Mouse (Mus musculus) MN1 (cell line): Measurements from ENCODE around the gene Iqsec2.

Source experiments
- DNase-seq: peaks from one replicate; pipeline ENCODE4 v3.0.0-alpha.2; 2016; ENCODE audit warnings: low spot score

Iqsec2 gene

DNA sequence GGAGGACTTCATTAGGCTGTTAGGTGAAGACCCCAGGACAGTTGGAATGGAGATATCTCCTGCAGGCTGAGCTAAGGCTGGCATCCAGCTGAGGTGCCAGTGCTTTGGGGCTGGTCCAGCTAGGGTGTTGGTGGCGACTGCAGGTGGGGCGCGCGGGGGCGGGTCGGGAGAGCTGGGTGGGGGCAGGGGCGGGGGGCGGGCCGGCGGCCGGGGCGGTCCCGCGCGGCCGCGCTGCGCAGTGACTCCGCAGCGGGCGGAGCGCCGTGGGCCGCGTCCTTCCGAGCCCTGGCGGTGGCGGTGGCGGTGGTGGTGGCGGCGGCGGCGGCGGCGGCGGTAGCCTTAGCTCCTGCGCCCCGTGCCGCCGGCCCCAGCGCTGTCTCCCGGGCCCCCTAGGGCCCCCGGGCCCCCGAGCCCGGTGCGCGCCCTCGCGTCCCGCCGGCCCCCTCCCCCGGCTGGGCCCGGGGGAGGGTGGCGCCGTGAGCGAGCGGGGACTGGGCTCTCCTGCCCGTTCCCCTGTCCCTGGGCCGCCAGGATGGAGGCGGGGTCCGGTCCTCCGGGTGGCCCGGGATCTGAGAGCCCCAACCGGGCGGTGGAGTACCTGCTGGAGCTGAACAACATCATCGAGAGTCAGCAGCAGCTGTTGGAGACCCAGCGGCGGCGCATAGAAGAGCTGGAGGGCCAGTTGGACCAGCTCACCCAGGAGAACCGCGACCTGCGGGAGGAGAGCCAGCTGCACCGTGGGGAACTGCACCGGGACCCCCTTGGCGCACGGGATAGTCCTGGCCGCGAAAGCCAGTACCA is at the start of gene Iqsec2:
TSS of gene Iqsec2 (plus strand) at position 328 of the 801 bp plus-strand sequence.
- DNase-seq: peak; percentile 38

DNA sequence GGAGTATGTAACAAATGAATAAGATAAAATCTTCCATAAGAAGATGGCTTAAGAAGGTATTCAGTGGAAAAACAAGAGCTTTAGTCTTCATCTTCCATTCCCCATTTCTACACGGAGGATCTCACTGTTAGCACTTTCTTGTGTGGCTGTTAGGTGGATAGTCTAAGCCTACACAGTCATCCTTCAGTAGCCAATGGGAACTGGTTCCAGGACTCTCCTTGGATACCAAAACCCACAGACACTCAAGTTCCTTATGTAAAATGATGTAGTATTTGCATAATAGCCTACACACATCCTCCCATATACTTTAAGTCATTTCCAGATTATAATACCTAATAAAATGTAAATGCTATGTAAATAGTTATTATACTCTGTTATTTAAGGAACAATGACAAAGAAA is 46.5 kb upstream of the Iqsec2 start:
- no peak for DNase-seq

DNA sequence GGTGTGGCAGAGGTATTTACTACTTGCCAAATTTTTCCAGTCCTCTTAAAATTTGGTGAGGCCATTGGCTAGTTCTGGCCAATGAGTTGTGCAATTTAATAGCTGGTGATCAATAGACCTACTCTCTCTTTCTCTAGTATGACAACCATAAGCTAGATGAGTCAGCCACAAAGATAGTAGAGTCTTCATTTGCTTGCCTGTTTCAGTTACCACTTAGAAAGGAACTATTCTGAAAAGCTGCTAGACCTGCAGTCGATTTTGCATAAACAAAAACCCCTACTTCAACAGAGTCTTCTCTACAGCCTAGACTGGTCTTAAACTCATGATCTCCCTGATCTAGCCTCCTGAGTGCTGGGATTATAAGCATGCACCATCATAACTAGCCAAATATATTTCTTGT is 22.4 kb upstream of the Iqsec2 start:
- DNase-seq: no peak

DNA sequence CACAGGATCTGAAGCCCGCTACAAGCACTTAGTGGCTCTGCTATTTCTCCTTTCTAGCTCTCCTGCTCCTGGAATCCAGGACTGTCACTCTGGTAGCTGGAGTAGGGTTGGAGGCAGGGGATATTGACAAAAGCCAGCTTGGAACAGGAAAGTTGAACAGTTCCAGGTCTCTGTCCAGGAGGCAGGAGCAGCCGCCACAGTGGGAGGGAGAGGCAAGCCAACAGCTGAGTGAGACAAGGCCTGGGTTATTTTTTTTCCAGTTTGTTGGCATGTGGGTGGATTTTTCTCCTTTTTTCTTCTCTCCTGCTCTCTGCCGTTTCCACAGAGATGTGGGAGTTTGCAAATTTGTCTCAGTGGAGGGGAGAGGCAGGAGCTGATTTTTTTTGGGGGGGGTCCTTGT is 13.3 kb upstream of the Iqsec2 start:
- no peak for DNase-seq

DNA sequence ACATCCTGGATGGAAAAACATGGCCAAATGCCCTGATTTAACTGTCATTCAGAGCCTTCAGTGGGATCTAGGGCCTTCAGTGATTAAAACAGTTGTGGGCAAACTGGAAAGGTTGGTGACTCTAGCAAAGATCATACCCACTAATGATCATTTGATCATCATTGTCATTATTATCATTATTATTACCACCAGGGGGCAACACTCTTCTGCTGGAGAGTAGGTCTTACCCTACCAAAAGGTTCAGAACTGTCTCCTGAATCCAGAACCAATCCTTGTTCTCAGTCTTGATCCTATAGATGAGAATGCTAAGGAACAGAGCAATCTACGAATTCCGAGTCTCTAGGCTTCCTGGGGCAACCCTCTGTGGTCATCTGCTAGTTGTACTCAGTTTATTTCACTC is 12.0 kb upstream of the Iqsec2 start:
- peak; percentile 9 for DNase-seq

DNA sequence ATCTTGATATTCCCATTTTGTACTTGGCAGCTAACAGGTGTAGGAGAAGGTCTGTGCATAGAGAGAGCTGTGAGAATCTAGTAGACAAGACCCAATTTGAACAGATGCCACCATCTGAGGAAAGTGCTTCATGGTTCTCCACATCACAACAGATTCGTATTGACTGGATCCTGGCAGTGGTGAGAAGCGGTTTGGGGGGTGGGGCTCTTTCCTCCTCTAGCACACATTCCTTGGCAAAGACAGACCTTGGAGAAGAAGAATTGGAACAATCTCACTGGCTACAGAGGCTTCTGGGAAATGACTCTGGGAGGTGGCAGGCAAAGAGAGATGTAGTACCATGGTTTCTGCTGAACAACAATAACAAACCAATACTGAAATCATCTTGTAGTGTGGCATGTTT is 8.9 kb upstream of the Iqsec2 start:
- no peak for DNase-seq

DNA sequence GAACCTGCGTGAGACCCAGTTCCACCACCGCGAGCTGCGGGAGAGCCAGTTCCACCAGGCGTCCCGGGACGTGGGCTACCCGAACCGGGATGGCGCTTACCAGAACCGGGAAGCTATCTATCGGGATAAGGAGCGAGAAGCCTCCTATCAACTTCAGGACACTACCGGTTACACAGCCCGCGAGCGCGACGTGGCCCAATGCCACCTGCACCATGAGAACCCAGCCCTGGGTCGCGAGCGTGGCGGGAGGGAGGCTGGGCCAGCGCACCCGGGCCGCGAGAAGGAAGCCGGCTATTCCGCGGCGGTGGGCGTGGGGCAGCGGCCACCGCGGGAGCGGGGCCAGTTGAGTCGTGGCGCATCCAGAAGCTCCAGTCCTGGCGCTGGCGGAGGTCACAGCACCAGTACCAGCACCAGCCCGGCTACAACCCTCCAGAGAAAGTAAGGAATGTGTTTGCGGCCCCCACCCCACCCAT is 710 bp downstream of the Iqsec2 start:
- DNase-seq: peak; percentile 26

DNA sequence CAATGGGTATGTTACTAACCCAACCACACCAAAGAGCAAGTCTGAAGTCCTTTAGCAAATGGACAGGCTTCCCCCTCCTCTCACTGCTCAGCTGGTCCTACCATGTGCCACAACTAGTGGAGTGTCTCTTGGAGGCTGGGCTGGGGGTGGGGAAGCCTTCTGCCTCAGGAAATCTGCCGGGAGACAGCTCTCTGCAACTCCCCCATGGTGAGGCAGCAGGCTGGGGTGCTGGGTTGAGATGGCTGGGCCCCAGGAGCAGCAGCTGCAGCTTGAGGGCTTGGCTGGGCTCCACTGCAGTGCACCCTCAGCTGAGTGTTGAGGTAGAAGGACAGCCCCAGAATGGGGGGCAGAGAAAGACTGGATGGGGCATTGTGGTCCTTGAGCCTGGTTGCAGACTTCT is 2.1 kb downstream of the Iqsec2 start:
- no peak for DNase-seq

DNA sequence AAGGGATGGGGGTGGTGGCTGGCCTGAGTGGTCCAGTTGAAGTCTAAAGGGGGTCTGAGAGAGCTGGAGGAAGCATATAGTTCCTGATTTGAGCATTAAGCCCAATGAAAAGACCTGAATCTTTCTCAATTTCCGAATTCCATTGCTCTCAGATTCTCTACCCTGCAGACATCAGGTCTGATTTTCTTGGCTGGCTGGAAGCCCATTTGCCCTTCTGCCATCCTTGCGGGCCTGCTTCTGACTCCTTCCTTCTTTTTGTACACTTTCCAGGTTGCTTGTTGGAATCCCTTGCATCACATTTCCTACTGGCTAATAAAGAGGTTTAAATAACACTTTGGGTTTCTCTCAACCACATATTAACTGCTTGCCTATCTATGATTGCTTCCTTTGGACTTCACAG is 2.6 kb downstream of the Iqsec2 start:
- no peak for DNase-seq

DNA sequence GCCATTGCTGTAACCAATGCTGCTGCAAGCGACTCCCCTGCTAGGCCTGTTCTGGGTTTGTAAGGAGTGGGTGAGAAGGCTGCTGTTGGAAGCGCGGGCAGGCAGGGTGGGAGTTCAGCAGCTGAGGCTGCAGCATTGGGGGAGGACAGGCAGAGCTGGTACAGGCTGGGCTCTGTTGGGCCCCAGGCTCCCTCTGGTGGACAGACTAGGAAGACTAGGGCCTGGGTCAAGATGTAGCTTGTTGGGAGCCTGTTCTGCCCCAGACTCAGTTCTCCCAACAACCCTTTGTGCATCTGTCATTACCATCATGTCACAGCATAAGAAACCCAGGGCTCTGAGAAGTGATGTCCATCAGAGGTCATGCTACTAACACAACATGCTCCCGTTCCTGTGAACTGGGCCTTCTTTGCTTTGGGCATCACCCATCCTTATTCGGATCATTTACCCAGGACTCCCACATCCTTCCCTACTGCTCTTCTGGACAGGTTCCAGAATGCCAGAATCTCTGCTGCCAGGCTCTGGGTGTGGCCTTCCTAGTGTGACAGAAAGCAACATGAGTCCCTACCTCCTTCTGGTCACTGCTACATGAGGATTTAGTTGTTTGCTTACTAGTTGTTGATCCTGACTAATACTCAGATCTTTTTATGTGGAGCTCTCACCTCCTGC is 3.5 kb downstream of the Iqsec2 start:
- DNase-seq: peak; percentile 66

DNA sequence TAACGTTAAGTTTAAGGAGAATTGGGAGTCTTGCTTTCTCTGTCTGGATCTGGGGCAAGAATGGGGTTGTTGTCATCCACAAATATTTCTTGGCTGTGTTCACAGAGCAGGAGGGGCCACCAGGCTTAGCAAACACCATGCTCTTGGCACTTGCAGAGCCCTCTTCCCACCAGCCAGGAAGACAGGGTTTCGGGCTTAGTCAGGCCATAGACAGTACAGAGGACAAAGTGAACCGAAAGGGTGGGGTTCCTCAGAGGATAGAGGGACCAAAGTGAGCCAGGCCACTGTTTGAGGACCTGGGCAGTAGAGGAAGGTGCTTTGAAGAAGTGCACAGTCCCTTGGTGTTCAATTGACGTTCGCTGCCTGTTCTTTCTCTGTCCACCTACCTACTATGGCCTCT is 4.6 kb downstream of the Iqsec2 start:
- no peak for DNase-seq

DNA sequence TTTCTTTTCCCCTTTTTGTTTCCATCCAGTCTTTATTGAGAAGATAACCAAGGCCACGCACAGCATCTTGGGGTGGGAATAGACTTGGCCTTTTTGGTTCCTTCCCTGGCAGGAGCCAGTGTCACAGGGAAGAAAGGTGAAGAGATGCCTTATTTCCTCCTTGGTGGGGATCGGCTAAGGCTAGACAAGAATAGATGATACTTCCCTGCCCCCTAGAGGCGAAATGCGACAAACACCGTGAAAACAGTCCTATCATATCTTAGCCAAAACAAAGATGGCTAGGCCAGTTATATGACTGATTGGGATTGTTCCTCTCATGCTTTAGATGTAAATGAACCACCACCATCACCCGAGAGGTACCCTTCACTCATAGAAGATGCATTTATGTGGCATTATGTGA is 7.6 kb downstream of the Iqsec2 start:
- DNase-seq: peak; percentile 62

DNA sequence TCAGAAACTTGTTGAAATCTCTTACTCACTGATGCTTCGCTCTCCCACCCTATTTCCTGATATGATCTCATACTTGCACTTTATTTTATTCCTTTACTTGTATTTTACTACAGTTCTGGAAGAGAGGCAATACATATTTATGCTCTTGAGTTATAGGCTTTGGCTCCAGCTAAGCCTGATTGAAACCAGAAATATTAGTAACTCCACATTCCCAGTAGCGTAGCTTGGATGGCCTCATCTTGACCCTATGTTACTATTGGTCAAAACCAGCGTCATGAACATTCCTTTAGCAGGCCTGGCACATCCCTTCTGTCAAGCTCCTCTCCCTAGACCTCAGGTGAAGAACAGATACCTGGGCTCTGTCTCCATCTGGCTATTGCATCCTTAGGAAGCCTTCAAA is 14.2 kb downstream of the Iqsec2 start:
- no peak for DNase-seq

DNA sequence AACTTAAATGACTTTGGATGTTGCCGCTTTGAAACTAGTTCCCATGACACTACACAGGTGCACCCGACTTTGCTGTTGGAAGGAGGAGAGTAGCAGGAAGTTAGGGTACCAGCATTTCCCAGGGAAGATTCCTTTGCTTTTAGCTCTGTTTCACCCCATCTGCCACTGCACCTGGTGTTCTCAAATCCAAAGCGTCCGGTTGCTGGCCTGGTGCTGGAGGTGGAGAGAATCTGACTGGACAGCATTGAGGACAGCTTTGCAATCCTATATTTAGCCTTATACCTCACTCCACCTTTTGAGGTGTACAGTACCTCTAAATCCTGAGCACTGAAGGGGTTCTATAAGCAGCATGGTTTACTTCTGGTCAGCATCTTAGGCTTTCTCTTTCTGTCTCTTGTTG is 17.3 kb downstream of the Iqsec2 start:
- DNase-seq: no peak

DNA sequence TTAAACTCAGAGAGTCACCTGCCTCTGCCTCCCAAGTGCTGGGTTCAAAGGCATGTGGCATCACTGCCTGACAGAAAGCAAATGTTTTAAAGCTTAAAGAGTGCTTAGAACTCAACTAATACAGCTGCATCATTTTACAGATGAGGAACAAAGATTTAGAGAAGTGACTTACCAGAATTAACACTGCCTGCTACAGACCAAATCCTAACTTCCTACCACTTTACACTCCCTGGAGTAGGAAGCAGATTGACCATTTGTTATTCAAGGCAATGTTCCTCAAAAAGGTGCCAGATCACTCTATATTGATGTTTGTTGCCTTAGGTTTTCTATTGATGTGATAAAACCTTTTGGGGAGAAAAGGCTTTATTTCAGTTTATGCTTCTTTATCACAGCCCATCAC is 20.0 kb downstream of the Iqsec2 start:
- DNase-seq: no peak

DNA sequence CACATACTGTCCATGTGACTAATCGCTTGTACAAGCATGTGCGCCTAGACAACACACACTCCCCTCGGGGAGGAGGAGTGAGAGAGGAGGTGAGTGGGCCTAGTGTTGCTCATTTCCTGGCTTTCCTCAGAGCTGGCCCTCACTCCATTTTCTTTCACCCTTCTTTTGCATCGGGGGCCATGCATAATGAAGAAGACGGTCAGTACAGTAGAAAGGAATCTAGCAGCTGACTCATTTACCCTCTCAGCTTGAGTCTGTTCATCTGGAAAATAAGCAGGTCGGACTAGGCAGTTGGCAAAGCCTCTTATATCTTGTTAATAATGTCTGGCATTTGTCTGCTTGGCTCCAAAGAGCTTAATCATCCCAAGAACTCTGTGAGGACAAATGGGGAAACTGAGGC is 22.1 kb downstream of the Iqsec2 start:
- no peak for DNase-seq

DNA sequence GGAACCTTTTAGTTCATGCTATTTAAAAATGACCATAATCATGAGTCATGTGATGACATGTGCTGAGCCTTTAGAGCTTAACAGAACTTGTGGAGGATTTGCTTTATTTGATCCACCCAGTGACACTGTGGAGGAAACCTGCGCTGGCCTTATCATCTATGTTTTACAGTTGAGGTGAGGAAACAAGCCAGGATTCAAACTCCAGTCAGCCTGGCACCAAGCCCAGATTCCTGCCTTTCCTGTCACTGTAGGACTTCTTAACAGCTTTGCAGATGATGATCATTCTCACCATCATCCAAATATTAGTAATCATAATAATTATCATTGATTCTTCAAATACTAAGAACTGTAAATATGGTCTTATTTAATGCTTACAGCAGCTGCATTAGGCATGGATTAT is 24.5 kb downstream of the Iqsec2 start:
- DNase-seq: no peak

DNA sequence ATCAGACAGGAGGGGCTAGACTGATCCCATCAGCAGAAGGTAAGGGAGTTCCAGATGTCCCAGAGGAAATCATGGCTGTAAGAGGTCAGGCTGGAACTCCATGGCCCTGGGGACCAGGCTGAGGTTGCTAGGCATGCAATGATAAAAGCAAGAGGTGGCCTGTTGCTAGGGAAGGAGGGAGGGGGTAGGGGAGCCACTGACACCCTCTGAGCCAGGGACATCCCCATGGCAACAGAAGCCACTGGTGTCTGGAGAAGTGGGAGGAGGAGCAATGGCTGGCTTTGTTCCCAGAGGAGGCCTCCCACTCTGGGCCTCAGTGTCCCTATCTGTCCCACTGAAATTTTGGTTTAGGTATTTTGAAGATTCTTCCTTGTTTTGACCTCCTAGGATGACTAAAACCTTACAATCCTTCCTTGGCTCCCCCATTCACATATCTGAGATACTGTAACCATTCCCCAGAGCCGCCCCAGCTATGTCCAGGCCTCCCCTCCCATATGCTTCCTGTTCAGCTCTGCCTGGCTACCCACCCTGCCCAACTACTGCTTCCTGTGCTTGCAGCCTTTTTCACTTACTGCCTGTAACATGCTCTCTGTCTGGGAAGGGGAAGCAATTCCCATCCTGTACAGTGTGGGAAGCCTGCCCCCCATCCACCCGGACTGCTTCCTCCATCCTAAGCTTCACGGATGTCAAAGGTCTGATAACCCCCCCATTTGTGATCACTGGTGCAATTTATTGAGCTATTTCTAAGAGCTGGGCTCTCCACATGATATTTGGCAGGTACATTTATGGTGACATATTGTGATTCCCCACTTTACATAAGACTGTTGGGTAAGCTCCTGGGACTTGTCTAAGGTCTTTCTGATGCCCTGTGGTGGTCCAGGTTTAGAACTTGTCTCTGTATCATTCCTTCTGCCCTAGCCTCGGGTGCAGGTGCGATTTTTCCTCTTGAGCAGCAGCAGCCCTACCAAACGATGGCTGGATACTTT is 27.3 kb downstream of the Iqsec2 start:
- peak; percentile 82 for DNase-seq

DNA sequence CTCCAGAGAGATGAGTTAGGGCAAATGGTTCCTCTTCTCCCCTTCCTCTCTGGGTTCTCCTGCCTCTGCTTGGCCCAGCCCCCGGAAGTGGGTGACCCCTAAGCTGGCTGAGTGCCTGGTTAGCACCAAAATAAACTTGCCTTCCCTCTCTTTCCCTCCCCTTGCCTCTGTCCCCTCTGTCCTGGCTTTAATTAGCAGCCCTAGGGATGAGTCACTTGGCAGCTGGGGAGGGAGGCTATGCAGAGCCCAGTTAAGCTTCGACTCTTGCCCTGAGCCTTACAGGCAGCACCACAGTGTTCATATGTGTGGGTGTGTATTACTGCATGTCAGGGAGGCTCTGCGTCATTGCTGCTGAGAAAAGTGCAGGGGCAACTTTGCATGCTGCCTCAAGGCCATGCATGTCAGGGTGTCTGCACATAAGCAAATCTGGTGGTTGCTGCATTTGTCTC is 28.4 kb downstream of the Iqsec2 start:
- DNase-seq: peak; percentile 70

DNA sequence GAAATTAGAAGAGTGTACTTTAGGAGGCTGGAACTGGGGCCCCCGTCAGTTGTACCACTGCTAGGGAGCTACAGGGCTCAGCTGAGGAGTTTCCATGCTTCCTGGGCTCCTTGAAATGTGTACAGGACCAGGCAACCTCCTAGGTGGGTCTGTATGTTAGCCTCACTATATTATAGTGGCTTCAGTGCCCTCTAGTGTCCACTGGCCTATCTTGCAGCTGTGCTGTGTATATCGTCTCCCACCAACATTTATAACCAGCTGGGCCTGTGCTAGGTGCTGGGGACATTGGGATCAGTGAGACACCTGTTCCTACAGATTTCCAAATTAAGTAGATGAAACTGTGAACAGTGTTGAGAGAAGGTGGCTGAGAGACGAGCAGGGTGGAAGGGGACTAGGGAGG is 31.2 kb downstream of the Iqsec2 start:
- peak; percentile 66 for DNase-seq

DNA sequence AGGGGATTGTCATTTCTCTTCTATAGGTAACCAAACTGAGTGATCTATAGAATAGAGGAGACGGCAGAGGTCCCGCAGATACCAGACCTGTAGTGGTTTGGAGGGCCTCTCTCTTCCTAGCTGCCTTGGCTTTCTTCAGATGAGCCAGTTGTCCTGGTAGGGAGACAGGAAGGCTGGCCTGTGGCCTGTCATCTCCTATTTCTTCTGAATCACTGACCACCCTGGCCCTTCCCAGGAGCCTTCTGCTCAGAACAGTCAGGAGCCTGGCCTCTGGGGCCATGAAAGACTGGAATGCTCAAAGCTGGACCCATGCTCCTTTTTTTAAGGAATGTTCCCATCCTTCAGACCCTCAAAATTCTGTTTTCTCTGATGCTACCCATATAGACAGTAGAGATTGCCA is 33.8 kb downstream of the Iqsec2 start:
- DNase-seq: no peak

DNA sequence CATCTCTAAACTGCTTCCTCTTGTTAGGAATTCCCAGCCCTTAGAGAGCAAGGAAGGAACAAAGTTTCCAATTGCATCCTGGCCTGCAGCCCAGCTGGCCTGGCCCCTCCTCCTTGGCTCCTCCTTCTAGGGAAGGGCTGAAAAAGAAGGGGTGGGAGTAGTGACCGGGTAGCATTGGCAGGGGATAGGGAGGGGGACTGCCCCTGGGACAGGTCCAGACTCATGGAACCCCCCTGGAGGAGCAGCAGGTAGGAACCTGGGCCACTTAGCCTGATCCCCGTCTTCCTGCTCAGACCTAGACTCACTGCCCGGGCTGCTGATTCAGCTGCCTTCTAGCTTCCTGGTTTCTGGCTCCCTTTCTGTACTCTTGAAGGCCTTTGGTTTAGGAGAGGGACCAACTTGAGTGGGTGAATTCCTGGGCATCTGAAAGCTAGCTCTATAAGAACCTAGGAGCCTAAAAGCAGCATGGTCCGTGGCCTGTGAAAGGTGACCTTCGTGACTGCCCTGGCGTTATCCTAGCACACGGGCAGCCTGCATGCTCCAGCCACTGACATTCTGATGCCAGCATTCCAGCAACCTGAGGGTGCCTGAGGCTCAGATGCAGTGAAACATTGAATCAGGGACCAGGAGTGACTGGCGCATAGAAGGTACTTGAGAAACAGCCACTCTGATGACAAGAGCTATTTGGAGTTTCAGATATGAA is 34.9 kb downstream of the Iqsec2 start:
- DNase-seq: no peak
